Comparison of ENCODE assay signal across 8 mouse cellular contexts in genomic region chr4:43000141-43000986, GRCm38 (mm10). TPM values are rescaled to one million over a fixed set of nuclear protein-coding genes. Genes with fewer than 3 reads are reported as not detected.
DNase-seq lines count a peak whose midpoint lies in the region; ATAC-seq and TF ChIP-seq lines count a peak whose summit lies in the region.
"Not testable (repeated sequence)": the region's sequence is repeated elsewhere in the genome, so short reads cannot be mapped to it uniquely, and the experiment has no call there.

Gene Vcp, minus strand, starts transcription at chr4:43000507.

- peak; percentile 95 for ATAC-seq in cerebellum, adult (ENCODE audit: insufficient number of reproducible peaks, low FRiP score, low TSS enrichment)
- peak; percentile 99 for ATAC-seq in forebrain, embryonic 13.5 days
- ATAC-seq in liver, postnatal 0 days, result peak; percentile 97
- peak; percentile 98 for ATAC-seq in neural tube, embryonic 14.5 days (ENCODE audit: low read depth)

- not testable (repeated sequence) for TF ChIP-seq CTCF in ES-Bruce4 (IDR thresholded peaks at IDR 0.05; ENCODE audit: low read depth, low read length); liver, postnatal 0 days (IDR thresholded peaks at IDR 0.05; ENCODE audit: low read depth)

- H3K4me2 ChIP-seq in forebrain, embryonic 13.5 days, result peak within 1 kb of the TSS; percentile 89
- H3K4me2 ChIP-seq in liver, postnatal 0 days (ENCODE audit: low read depth, low read length), result peak within 1 kb of the TSS; percentile 78
- peak within 1 kb of the TSS; percentile 91 for H3K4me2 ChIP-seq in neural tube, embryonic 14.5 days (ENCODE audit: low read depth, low read length)

- intact Hi-C loops in heart, postnatal 10 days (cut with DNase I), result not testable (repeated sequence)

- peak within 1 kb of the TSS; percentile 85 for H3K27ac ChIP-seq in ES-Bruce4 (ENCODE audit: insufficient read depth, low read length)
- peak within 1 kb of the TSS; percentile 99 for H3K27ac ChIP-seq in forebrain, embryonic 13.5 days
- H3K27ac ChIP-seq in liver, postnatal 0 days (ENCODE audit: low read depth), result peak within 1 kb of the TSS; percentile 99
- peak within 1 kb of the TSS; percentile 96 for H3K27ac ChIP-seq in neural tube, embryonic 14.5 days (ENCODE audit: low read depth, low read length)

- DNase-seq in heart, postnatal 10 days, result peak; percentile 99 to 100
- DNase-seq in large intestine, adult 2 months (ENCODE audit: low read depth, low spot score), result peak; percentile 91
- peak; percentile 99 for DNase-seq in liver, postnatal 0 days
- DNase-seq in testis, postnatal 10 days (ENCODE audit: low spot score), result peak; percentile 99

- H3K4me3 ChIP-seq in ES-Bruce4 (ENCODE audit: low read depth, low read length), result peak within 1 kb of the TSS; percentile 94
- peak within 1 kb of the TSS; percentile 98 for H3K4me3 ChIP-seq in forebrain, embryonic 13.5 days
- peak within 1 kb of the TSS; percentile 95 for H3K4me3 ChIP-seq in liver, postnatal 0 days (ENCODE audit: low read depth, low read length)
- H3K4me3 ChIP-seq in neural tube, embryonic 14.5 days (ENCODE audit: low read depth, low read length), result peak within 1 kb of the TSS; percentile 88

- not testable (repeated sequence) for H3K4me1 ChIP-seq in ES-Bruce4 (ENCODE audit: control insufficient read depth, insufficient read depth, low read length)
- H3K4me1 ChIP-seq in forebrain, embryonic 13.5 days, result peaks cover 29% of the 10 kb centered on the region
- H3K4me1 ChIP-seq in liver, postnatal 0 days (ENCODE audit: insufficient read depth), result peaks cover 19% of the 10 kb centered on the region
- H3K4me1 ChIP-seq in neural tube, embryonic 14.5 days (ENCODE audit: control insufficient read depth, insufficient read depth, low read length), result peaks cover 18% of the 10 kb centered on the region

- H3K9me3 ChIP-seq in ES-Bruce4 (replicated peaks; ENCODE audit: control insufficient read depth, insufficient read depth, low read length, poor library complexity, severe bottlenecking); forebrain, embryonic 13.5 days (replicated peaks); liver, postnatal 0 days (ENCODE audit: low read length); neural tube, embryonic 14.5 days (ENCODE audit: control insufficient read depth, low read length): not testable (repeated sequence)

- not testable (repeated sequence) for TF ChIP-seq EP300 in ES-Bruce4 (IDR thresholded peaks at IDR 0.05; ENCODE audit: insufficient read depth, low read depth, low read length); liver, postnatal 0 days (IDR thresholded peaks at IDR 0.05; ENCODE audit: low read depth)

- H3K9ac ChIP-seq in ES-Bruce4 (ENCODE audit: low read depth, poor library complexity, severe bottlenecking), result peak within 1 kb of the TSS; percentile 88
- H3K9ac ChIP-seq in forebrain, embryonic 13.5 days, result peak within 1 kb of the TSS; percentile 98
- peak within 1 kb of the TSS; percentile 98 for H3K9ac ChIP-seq in liver, postnatal 0 days (replicated peaks)
- H3K9ac ChIP-seq in neural tube, embryonic 14.5 days (replicated peaks; ENCODE audit: low read depth, low read length), result peak within 1 kb of the TSS; percentile 90

- peaks cover 13% of the 10 kb centered on the region for H3K36me3 ChIP-seq in ES-Bruce4 (ENCODE audit: control insufficient read depth, insufficient read depth, low read length, poor library complexity, severe bottlenecking)
- peaks cover 21% of the 10 kb centered on the region for H3K36me3 ChIP-seq in forebrain, embryonic 13.5 days (ENCODE audit: poor library complexity, severe bottlenecking)
- not testable (repeated sequence) for H3K36me3 ChIP-seq in liver, postnatal 0 days (replicated peaks; ENCODE audit: insufficient read depth, low read length); neural tube, embryonic 14.5 days (ENCODE audit: control insufficient read depth, insufficient read depth, low read length)

- TF ChIP-seq POLR2A in ES-Bruce4 (IDR thresholded peaks at IDR 0.05; ENCODE audit: insufficient read depth, low read length), result peak; percentile 17

- WGBS in forebrain, embryonic 13.5 days, result under 1% methylated on average over 41 of the region's 56 CpGs
- WGBS in large intestine, adult 2 months, result 1% methylated on average over 54 of the region's 56 CpGs
- 2% methylated on average over 42 of the region's 56 CpGs for WGBS in liver, postnatal 0 days (ENCODE audit: insufficient replicate concordance)
- WGBS in neural tube, embryonic 14.5 days, result under 1% methylated on average over 47 of the region's 56 CpGs

- not testable (repeated sequence) for H3K27me3 ChIP-seq in ES-Bruce4 (ENCODE audit: control insufficient read depth, insufficient read depth, low read length, poor library complexity, severe bottlenecking); forebrain, embryonic 13.5 days; liver, postnatal 0 days (ENCODE audit: insufficient read depth, low read length); neural tube, embryonic 14.5 days (ENCODE audit: control insufficient read depth, insufficient read depth, low read length)

RNA-seq across cellular contexts. Expression of gene Vcp, which starts in this region (rescaled TPM):
- 384 and 390 TPM in 2 replicates for polyA plus RNA-seq in ES-Bruce4 (2011; ENCODE audit: insufficient read depth, insufficient read length, low read depth, missing spikeins)
- polyA plus RNA-seq in forebrain, embryonic 13.5 days (2015; fragmentation: Nextera tagmentation; extraction: Ambion mirVana), result 545 and 570 TPM in 2 replicates
- total RNA-seq in heart, postnatal 10 days (2021), result 100 to 1,000 TPM; 306 to 324 TPM
- polyA plus RNA-seq in large intestine, adult 2 months (2012; rRNA removed), result 96.9 and 114 TPM in 2 replicates
- 127 and 145 TPM in 2 replicates for polyA plus RNA-seq in liver, postnatal 0 days (2015; fragmentation: Nextera tagmentation; extraction: Ambion mirVana)
- polyA plus RNA-seq in neural tube, embryonic 14.5 days (2014; fragmentation: Nextera tagmentation; extraction: Ambion mirVana), result 435 and 534 TPM in 2 replicates

Comparison
In these comparisons a context has a peak if more than half of its experiments do, and no peak if none do; other contexts are left out.
1. Peak in every context shown above with its lines: DNase-seq, ATAC-seq, H3K4me3 ChIP-seq and H3K27ac ChIP-seq.